Mouse (Mus musculus) limb, embryonic 13.5 days (tissue): ENCODE data around the gene Cux1. TPM values are rescaled to one million over a fixed set of nuclear protein-coding genes. Genes with fewer than 3 reads are reported as not detected.

ENCODE experiments used
- ATAC-seq: fragments of 200-750 bp; cut with Nextera tagmentation; 2 replicates; pipeline ENCODE4 v1.8.0; 2017; ENCODE audit warnings: low read depth, moderate number of reproducible peaks, moderate TSS enrichment; ENCODE audit not compliant: low FRiP score
- H3K27ac ChIP-seq: fragments of 300-500 bp; sonication (generic); 2 replicates; pipeline ENCODE4 v1.5.1; 2015; ENCODE audit warnings: inconsistent platforms, mild to moderate bottlenecking, moderate library complexity
- H3K27me3 ChIP-seq: fragments of 300-500 bp; sonication (generic); 2 replicates; pipeline ENCODE4 v1.6.1; 2015; ENCODE audit warnings: mild to moderate bottlenecking, inconsistent platforms
- H3K36me3 ChIP-seq: fragments of 300-500 bp; sonication (generic); 2 replicates; pipeline ENCODE4 v1.6.1; 2015; ENCODE audit warnings: inconsistent platforms, mild to moderate bottlenecking, moderate library complexity
- H3K4me1 ChIP-seq: fragments of 300-500 bp; sonication (generic); 2 replicates; pipeline ENCODE4 v1.6.1; 2015; ENCODE audit warnings: inconsistent platforms
- H3K4me2 ChIP-seq: fragments of 300-500 bp; sonication (generic); replicated peaks from 2 replicates; pipeline ENCODE4 v1.6.1; 2015; ENCODE audit warnings: inconsistent platforms, mild to moderate bottlenecking, moderate library complexity
- H3K4me3 ChIP-seq: fragments of 300-500 bp; sonication (generic); 2 replicates; pipeline ENCODE4 v1.5.1; 2015; ENCODE audit warnings: moderate library complexity, mild to moderate bottlenecking, inconsistent platforms
- H3K9ac ChIP-seq: fragments of 300-500 bp; sonication (generic); 2 replicates; pipeline ENCODE4 v1.6.1; 2015; ENCODE audit warnings: mild to moderate bottlenecking, inconsistent platforms
- H3K9me3 ChIP-seq: fragments of 300-500 bp; sonication (generic); 2 replicates; pipeline ENCODE4 v1.6.1; 2016; ENCODE audit warnings: inconsistent platforms
- WGBS: fragments of 180-500 bp; shearing (Covaris S2); methylation state at CpG from one replicate; pipeline ENCODE4 v1.1.7; 2015; 5-methylcytosine and 5-hydroxymethylcytosine counted together
- polyA plus RNA-seq: library from polyadenylated mRNA; unstranded; fragments of >200 nt; fragmentation: Nextera tagmentation; extraction: Ambion mirVana; gene quantifications from 2 replicates; pipeline ENCODE4 v1.2.1, GENCODE M21; 2015

Cux1 gene
- polyA plus RNA-seq, 1 experiment from 2014 or later: 83.7 TPM

GRCm38 (mm10) chr5:136551571-136551970 is 15.7 kb downstream of the Cux1 start:
- 70% methylated on average over 6 of the region's 6 CpGs for WGBS
- H3K4me3 ChIP-seq: no peak overlapping the region
- peaks cover 6% of the 10 kb centered on the region; the same call in 1 of the 2 replicates for H3K27me3 ChIP-seq
- no peaks in the 10 kb centered on the region for H3K9me3 ChIP-seq
- H3K27ac ChIP-seq: no peak overlapping the region
- H3K36me3 ChIP-seq: no peaks in the 10 kb centered on the region
- H3K4me2 ChIP-seq: no peak overlapping the region
- no peak overlapping the region for H3K9ac ChIP-seq
- no peak for ATAC-seq
- peaks cover 56% of the 10 kb centered on the region for H3K4me1 ChIP-seq

- no peak overlapping the region for H3K9ac ChIP-seq
- H3K27me3 ChIP-seq: peaks cover 3% of the 10 kb centered on the region; the same call in 1 of the 2 replicates
- no peak for ATAC-seq
- H3K4me2 ChIP-seq: no peak overlapping the region
- H3K9me3 ChIP-seq: no peaks in the 10 kb centered on the region
- H3K4me3 ChIP-seq: no peak overlapping the region
- H3K27ac ChIP-seq: no peak overlapping the region
- peaks cover 55% of the 10 kb centered on the region for H3K4me1 ChIP-seq
- 19% methylated on average over 2 of the region's 2 CpGs for WGBS
- no peaks in the 10 kb centered on the region for H3K36me3 ChIP-seq
Measured at GRCm38 (mm10) chr5:136550726-136551125, 16.6 kb downstream of the Cux1 start.

GRCm38 (mm10) chr5:136548776-136549175 is 18.5 kb downstream of the Cux1 start:
- Histone ChIP-seq H3K9me3 (no peaks in the 10 kb centered on the region), H3K27me3 (peaks cover 3% of the 10 kb centered on the region; the same call in 1 of the 2 replicates), H3K36me3 (no peaks in the 10 kb centered on the region), H3K4me3 (no peak overlapping the region), H3K27ac (no peak overlapping the region), H3K4me2 (no peak overlapping the region), H3K4me1 (peaks cover 46% of the 10 kb centered on the region), H3K9ac (no peak overlapping the region)
- 57% methylated on average over 2 of the region's 2 CpGs for WGBS
- no peak for ATAC-seq

- H3K4me3 ChIP-seq: no peak overlapping the region
- no peaks in the 10 kb centered on the region for H3K27me3 ChIP-seq
- no peak for ATAC-seq
- no peaks in the 10 kb centered on the region for H3K9me3 ChIP-seq
- peaks cover 20% of the 10 kb centered on the region for H3K4me1 ChIP-seq
- H3K4me2 ChIP-seq: no peak overlapping the region
- no peaks in the 10 kb centered on the region for H3K36me3 ChIP-seq
- WGBS: 86% methylated on average over 4 of the region's 4 CpGs
- H3K27ac ChIP-seq: no peak overlapping the region
- H3K9ac ChIP-seq: no peak overlapping the region
Measured at GRCm38 (mm10) chr5:136545061-136545460, 22.2 kb downstream of the Cux1 start.

GRCm38 (mm10) chr5:136543171-136543570 is 24.1 kb downstream of the Cux1 start:
- Histone ChIP-seq H3K36me3 (no peaks in the 10 kb centered on the region), H3K4me2 (no peak overlapping the region), H3K9ac (no peak overlapping the region), H3K4me1 (peaks cover 17% of the 10 kb centered on the region), H3K27ac (no peak overlapping the region), H3K27me3 (no peaks in the 10 kb centered on the region), H3K9me3 (no peaks in the 10 kb centered on the region), H3K4me3 (no peak overlapping the region)
- no peak for ATAC-seq

- Histone ChIP-seq H3K4me2 (no peak overlapping the region), H3K9me3 (no peaks in the 10 kb centered on the region), H3K27ac (no peak overlapping the region), H3K9ac (no peak overlapping the region), H3K36me3 (no peaks in the 10 kb centered on the region), H3K4me3 (no peak overlapping the region), H3K27me3 (no peaks in the 10 kb centered on the region), H3K4me1 (peaks cover 21% of the 10 kb centered on the region)
- ATAC-seq: no peak
Measured at GRCm38 (mm10) chr5:136540952-136541351, 26.3 kb downstream of the Cux1 start.

GRCm38 (mm10) chr5:136540055-136540838 is 27.0 kb downstream of the Cux1 start:
- Histone ChIP-seq H3K9ac (no peak overlapping the region), H3K27me3 (no peaks in the 10 kb centered on the region), H3K27ac (no peak overlapping the region), H3K36me3 (no peaks in the 10 kb centered on the region), H3K4me3 (no peak overlapping the region), H3K4me2 (no peak overlapping the region), H3K9me3 (no peaks in the 10 kb centered on the region), H3K4me1 (peaks cover 21% of the 10 kb centered on the region)
- ATAC-seq: no peak
- WGBS: 85% methylated on average over 5 of the region's 5 CpGs

- no peaks in the 10 kb centered on the region for H3K27me3 ChIP-seq
- H3K4me1 ChIP-seq: peaks cover 41% of the 10 kb centered on the region
- no peak overlapping the region for H3K4me3 ChIP-seq
- H3K36me3 ChIP-seq: no peaks in the 10 kb centered on the region
- ATAC-seq: no peak
- no peak overlapping the region for H3K4me2 ChIP-seq
- no peaks in the 10 kb centered on the region for H3K9me3 ChIP-seq
- no peak overlapping the region for H3K9ac ChIP-seq
- 92% methylated on average over 4 of the region's 4 CpGs for whole genome bisulfite sequencing
- no peak overlapping the region for H3K27ac ChIP-seq
Measured at GRCm38 (mm10) chr5:136536753-136537152, 30.5 kb downstream of the Cux1 start.

- Histone ChIP-seq H3K27ac (no peak overlapping the region), H3K9me3 (no peaks in the 10 kb centered on the region), H3K36me3 (no peaks in the 10 kb centered on the region), H3K27me3 (no peaks in the 10 kb centered on the region), H3K9ac (no peak overlapping the region), H3K4me3 (no peak overlapping the region), H3K4me1 (peaks cover 45% of the 10 kb centered on the region), H3K4me2 (no peak overlapping the region)
- WGBS: 67% methylated on average over 5 of the region's 5 CpGs
- ATAC-seq: no peak
Measured at GRCm38 (mm10) chr5:136535976-136536725, 31.1 kb downstream of the Cux1 start.

GRCm38 (mm10) chr5:136535204-136535603 is 32.1 kb downstream of the Cux1 start:
- Histone ChIP-seq H3K27ac (no peak overlapping the region), H3K27me3 (no peaks in the 10 kb centered on the region), H3K9me3 (no peaks in the 10 kb centered on the region), H3K36me3 (no peaks in the 10 kb centered on the region), H3K4me1 (peaks cover 41% of the 10 kb centered on the region), H3K4me3 (no peak overlapping the region), H3K9ac (no peak overlapping the region), H3K4me2 (no peak overlapping the region)
- ATAC-seq: no peak
- 58% methylated on average over 1 of the region's 1 CpGs for WGBS

- ATAC-seq: no peak
- no peaks in the 10 kb centered on the region for H3K27me3 ChIP-seq
- H3K4me3 ChIP-seq: no peak overlapping the region
- H3K4me2 ChIP-seq: no peak overlapping the region
- H3K27ac ChIP-seq: no peak overlapping the region
- no peaks in the 10 kb centered on the region for H3K9me3 ChIP-seq
- H3K36me3 ChIP-seq: no peaks in the 10 kb centered on the region
- WGBS: 74% methylated on average over 11 of the region's 11 CpGs
- no peak overlapping the region for H3K9ac ChIP-seq
- peaks cover 41% of the 10 kb centered on the region for H3K4me1 ChIP-seq
Measured at GRCm38 (mm10) chr5:136533371-136534276, 33.7 kb downstream of the Cux1 start.
